Mouse (Mus musculus): ENCODE data around the gene Kdm5b.
A peak's percentile ranks its signal among the peaks of the same experiment; 100 is the strongest.

Kdm5b gene

GRCm38 (mm10) chr1:134651851-134652398 is 92.0 kb downstream of the Kdm5b start:
- DNase-seq, result no peak

- no peak for DNase-seq
These were observed 93.8 kb downstream of the Kdm5b start for GRCm38 (mm10) chr1:134653603-134654257.

- DNase-seq, result no peak
These were observed 98.9 kb downstream of the Kdm5b start for GRCm38 (mm10) chr1:134658841-134659240.

- DNase-seq, result no peak
These were observed 100.2 kb downstream of the Kdm5b start for GRCm38 (mm10) chr1:134660163-134660562.

- DNase-seq, result no peak
These were observed 111.5 kb downstream of the Kdm5b start for GRCm38 (mm10) chr1:134671234-134672070.

- DNase-seq, result peak; percentile 65 to 67
These were observed 114.3 kb downstream of the Kdm5b start for GRCm38 (mm10) chr1:134674312-134674711.

- peak; percentile 56 to 62 for DNase-seq
These were observed 119.5 kb downstream of the Kdm5b start for GRCm38 (mm10) chr1:134679445-134679844.

- no peak for DNase-seq
These were observed 120.6 kb downstream of the Kdm5b start for GRCm38 (mm10) chr1:134680617-134681016.

GRCm38 (mm10) chr1:134682460-134682859 is 122.5 kb downstream of the Kdm5b start:
- DNase-seq, result no peak

Data from B cell, adult 2 months (primary cell).